Comparison of ENCODE assay signal across 8 mouse cellular contexts in the genomic region with DNA sequence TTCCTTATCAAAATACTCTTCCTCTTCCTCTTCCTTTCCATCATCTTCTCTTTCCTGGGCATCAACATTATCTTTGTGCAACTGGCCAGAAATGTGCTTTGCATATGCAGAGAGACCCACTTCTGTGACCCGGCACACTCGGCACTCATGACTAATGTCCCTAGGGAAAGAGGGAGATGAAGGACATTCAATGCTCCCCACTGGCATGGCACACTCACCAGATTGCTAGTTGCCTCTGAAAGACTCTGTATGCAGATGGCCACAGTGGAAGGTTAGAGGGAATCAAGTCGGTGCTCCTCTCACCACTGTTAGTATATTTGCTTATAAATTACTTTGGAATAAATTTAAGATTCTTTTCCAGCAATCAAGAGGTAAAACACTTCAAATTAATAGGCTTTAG. TPM values are rescaled to one million over a fixed set of nuclear protein-coding genes. Genes with fewer than 3 reads are reported as not detected.
DNase-seq lines count a peak whose midpoint lies in the region; ATAC-seq lines count a peak whose summit lies in the region.

No protein-coding gene starts in this region.

- no peaks in the 10 kb centered on the region for H3K9me3 ChIP-seq in kidney, embryonic 16.5 days (ENCODE audit: low read length)
- no peaks in the 10 kb centered on the region for H3K9me3 ChIP-seq in forebrain, embryonic 15.5 days
- H3K9me3 ChIP-seq in intestine, embryonic 15.5 days = no peaks in the 10 kb centered on the region

- no peaks in the 10 kb centered on the region for H3K27me3 ChIP-seq in kidney, embryonic 16.5 days (ENCODE audit: insufficient read depth, low read length)
- H3K27me3 ChIP-seq in forebrain, embryonic 15.5 days = no peaks in the 10 kb centered on the region
- no peaks in the 10 kb centered on the region for H3K27me3 ChIP-seq in intestine, embryonic 15.5 days (replicated peaks)

- peak overlapping the region; percentile 19; the same call in 1 of the 2 replicates for H3K4me2 ChIP-seq in kidney, embryonic 16.5 days (replicated peaks; ENCODE audit: low read depth, low read length)
- H3K4me2 ChIP-seq in forebrain, embryonic 15.5 days (replicated peaks) = peak overlapping the region; percentile 19
- peak overlapping the region; percentile 33 for H3K4me2 ChIP-seq in intestine, embryonic 15.5 days (replicated peaks)

- ATAC-seq in kidney, embryonic 16.5 days (ENCODE audit: low FRiP score, low TSS enrichment) = no peak
- ATAC-seq in forebrain, embryonic 15.5 days (replicated peaks) = peak; percentile 61; the same call in 1 of the 2 replicates
- ATAC-seq in intestine, embryonic 15.5 days = 0 out of 2 replicates have a peak, but pooled peaks have one; percentile 43
- no peak for ATAC-seq in erythroid progenitor cell, adult 5-6 weeks (replicated peaks; ENCODE audit: low FRiP score, poor library complexity, severe bottlenecking)

- 64% methylated on average over 3 of the region's 3 CpGs for WGBS in kidney, embryonic 16.5 days
- 63% methylated on average over 3 of the region's 3 CpGs for WGBS in forebrain, embryonic 15.5 days
- WGBS in intestine, embryonic 15.5 days = 48% methylated on average over 3 of the region's 3 CpGs

- peaks cover 14% of the 10 kb centered on the region for H3K36me3 ChIP-seq in kidney, embryonic 16.5 days (ENCODE audit: insufficient read depth, low read length)
- H3K36me3 ChIP-seq in forebrain, embryonic 15.5 days = peaks cover 12% of the 10 kb centered on the region
- peaks cover 14% of the 10 kb centered on the region for H3K36me3 ChIP-seq in intestine, embryonic 15.5 days

- no peaks in the 10 kb centered on the region for H3K4me1 ChIP-seq in kidney, embryonic 16.5 days (ENCODE audit: insufficient read depth, low read length)
- peaks cover 15% of the 10 kb centered on the region for H3K4me1 ChIP-seq in forebrain, embryonic 15.5 days
- H3K4me1 ChIP-seq in intestine, embryonic 15.5 days (replicated peaks) = peaks cover 3% of the 10 kb centered on the region; the same call in 1 of the 2 replicates

- intact Hi-C loops in left cerebral cortex, postnatal 10 days (cut with DNase I) = no loop called here

- DNase-seq in kidney, postnatal 4 days = no peak
- DNase-seq in adrenal gland, postnatal 14 days = peak; percentile 26
- no peak for DNase-seq in layer of hippocampus, adult 9-10 months (ENCODE audit: low spot score)
- DNase-seq in left cerebral cortex, postnatal 10 days (ENCODE audit: extremely low spot score in 1 of 2, low spot score in 2 of 2) = no peak

- H3K9ac ChIP-seq in kidney, embryonic 16.5 days (replicated peaks; ENCODE audit: low read length) = no peak overlapping the region
- H3K9ac ChIP-seq in forebrain, embryonic 15.5 days (replicated peaks) = no peak overlapping the region
- no peak overlapping the region for H3K9ac ChIP-seq in intestine, embryonic 15.5 days

- H3K4me3 ChIP-seq in kidney, embryonic 16.5 days (ENCODE audit: low read length) = no peak overlapping the region
- no peak overlapping the region for H3K4me3 ChIP-seq in forebrain, embryonic 15.5 days
- no peak overlapping the region for H3K4me3 ChIP-seq in intestine, embryonic 15.5 days (replicated peaks)

- peak overlapping the region; percentile 70 for H3K27ac ChIP-seq in kidney, embryonic 16.5 days (ENCODE audit: low read length)
- H3K27ac ChIP-seq in forebrain, embryonic 15.5 days (replicated peaks) = peak overlapping the region; percentile 79
- 0 out of 2 replicates have a peak overlapping the region, but pooled peaks have one; percentile 51 for H3K27ac ChIP-seq in intestine, embryonic 15.5 days

RNA-seq across cellular contexts. Expression of gene Zfp106, which starts 24.3 kb away (rescaled TPM):
- 45.5 and 50.7 TPM in 2 replicates for polyA plus RNA-seq in kidney, embryonic 16.5 days (2015; fragmentation: Nextera tagmentation; extraction: Ambion mirVana)
- 93.3 and 107 TPM in 2 replicates for total RNA-seq in adrenal gland, postnatal 14 days (2021)
- 47.8 and 50.8 TPM in 2 replicates for polyA plus RNA-seq in forebrain, embryonic 15.5 days (2015; fragmentation: Nextera tagmentation; extraction: Ambion mirVana)
- polyA plus RNA-seq in intestine, embryonic 15.5 days (2015; fragmentation: Nextera tagmentation; extraction: Ambion mirVana) = 46.1 and 46.5 TPM in 2 replicates
- 100 to 1,000 TPM in 1 of 2 experiments, 10 to 100 TPM in 1; 83.8 to 101 TPM for total RNA-seq in left cerebral cortex, postnatal 10 days (2021)
- total RNA-seq in erythroid progenitor cell, adult 5-6 weeks (2015; ENCODE audit: low replicate concordance) = 15.9 and 36.4 TPM in 2 replicates
- total RNA-seq in erythroid progenitor cell, adult 5-6 weeks (2017; ENCODE audit: low replicate concordance) = 22.2 and 43.4 TPM in 2 replicates

RNA-seq across cellular contexts. Expression of gene Snap23, which starts 28.1 kb away (rescaled TPM):
- polyA plus RNA-seq in kidney, embryonic 16.5 days (2015; fragmentation: Nextera tagmentation; extraction: Ambion mirVana) = 55.2 and 57.4 TPM in 2 replicates
- total RNA-seq in adrenal gland, postnatal 14 days (2021) = 55.9 and 56.0 TPM in 2 replicates
- 17.3 and 19.6 TPM in 2 replicates for polyA plus RNA-seq in forebrain, embryonic 15.5 days (2015; fragmentation: Nextera tagmentation; extraction: Ambion mirVana)
- 47.2 and 51.0 TPM in 2 replicates for polyA plus RNA-seq in intestine, embryonic 15.5 days (2015; fragmentation: Nextera tagmentation; extraction: Ambion mirVana)
- total RNA-seq in left cerebral cortex, postnatal 10 days (2021) = 10 to 100 TPM; 16.5 to 17.4 TPM
- 41.1 and 46.5 TPM in 2 replicates for total RNA-seq in erythroid progenitor cell, adult 5-6 weeks (2015; ENCODE audit: low replicate concordance)
- total RNA-seq in erythroid progenitor cell, adult 5-6 weeks (2017; ENCODE audit: low replicate concordance) = 50.7 and 91.2 TPM in 2 replicates

Comparison
In these comparisons a context has a peak if more than half of its experiments do, and no peak if none do; other contexts are left out.
1. ATAC-seq: peak in forebrain, embryonic 15.5 days (single experiment) and intestine, embryonic 15.5 days (single experiment); none in kidney, embryonic 16.5 days (single experiment) and erythroid progenitor cell, adult 5-6 weeks (single experiment).
2. Peak in every context shown above with its lines, with median percentiles within 50 percentile points of each other: H3K27ac ChIP-seq and H3K4me2 ChIP-seq.